Mouse (Mus musculus) liver, adult 2 months (tissue): ENCODE data around the gene Ehd1.

Source experiments
- CTCF ChIP-seq: fragments of 200-500 bp; IDR thresholded peaks from 2 replicates; pipeline ENCODE4 v1.5.1; 2011; ENCODE audit warnings: low read depth, low read length, control low read depth
- POLR2A ChIP-seq: fragments of 200-500 bp; IDR thresholded peaks from 2 replicates; pipeline ENCODE4 v1.6.1; 2011; ENCODE audit warnings: low read length, control low read depth; ENCODE audit not compliant: insufficient read depth; ENCODE audit errors: extremely low read depth

DNA sequence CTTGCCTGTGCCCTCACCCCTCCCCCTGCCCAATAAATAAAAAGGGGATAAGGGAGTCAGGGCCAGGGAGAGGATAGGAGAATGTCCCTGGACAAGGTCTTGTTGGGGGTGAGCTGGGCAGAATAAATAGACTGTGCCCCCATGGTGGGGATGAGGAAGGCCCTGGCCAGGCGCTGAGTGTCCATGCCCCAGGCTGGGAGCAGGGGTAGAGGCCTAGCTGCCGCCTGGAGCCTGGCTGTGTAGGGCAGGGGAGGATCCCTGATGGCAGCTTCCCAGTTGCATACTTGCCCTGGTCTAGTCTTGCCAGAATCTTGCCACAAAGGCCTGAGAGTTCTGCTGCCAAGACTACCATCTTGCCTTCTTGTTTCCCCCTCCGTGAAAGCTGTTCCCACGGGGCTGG, 48.7 kb upstream of the Ehd1 start:
- TF ChIP-seq CTCF (no peak), POLR2A (no peak)
